Mouse (Mus musculus): ENCODE results near the gene Wwox.

Gene Wwox

DNA sequence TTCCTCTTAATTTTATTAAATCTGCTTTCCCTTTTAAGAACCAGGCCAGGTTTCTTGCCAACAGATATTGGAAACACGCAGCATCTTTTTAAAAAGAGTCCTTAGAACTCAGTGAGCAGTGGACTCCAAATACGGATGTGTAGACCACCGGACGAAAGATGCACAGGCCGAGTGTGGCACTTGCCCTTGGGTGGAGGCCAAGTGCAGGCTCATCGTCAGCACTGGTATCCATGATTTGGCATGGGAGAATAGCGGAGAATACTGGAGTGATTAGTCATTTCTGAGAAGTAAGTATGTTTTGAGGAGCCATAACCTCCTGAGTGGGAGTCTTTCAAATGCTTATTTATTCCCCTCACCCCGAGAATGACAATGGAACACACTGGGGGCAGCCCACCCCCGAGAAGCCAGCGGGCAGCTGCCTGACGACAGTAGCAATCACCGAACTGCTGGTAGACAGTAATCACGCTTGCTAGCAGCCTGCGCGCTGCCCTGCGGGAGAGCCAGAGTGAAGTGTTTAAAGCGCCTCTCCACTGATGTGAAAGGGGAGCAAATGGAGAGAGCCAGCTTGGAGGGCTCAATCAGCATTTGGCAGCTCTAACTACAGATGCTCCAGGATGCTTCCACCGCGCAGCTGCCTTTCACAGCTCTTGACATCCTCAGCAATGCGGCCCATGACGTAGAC is 29.2 kb downstream of the Wwox start:
- DNase-seq (ENCODE audit: low read depth): no peak

DNA sequence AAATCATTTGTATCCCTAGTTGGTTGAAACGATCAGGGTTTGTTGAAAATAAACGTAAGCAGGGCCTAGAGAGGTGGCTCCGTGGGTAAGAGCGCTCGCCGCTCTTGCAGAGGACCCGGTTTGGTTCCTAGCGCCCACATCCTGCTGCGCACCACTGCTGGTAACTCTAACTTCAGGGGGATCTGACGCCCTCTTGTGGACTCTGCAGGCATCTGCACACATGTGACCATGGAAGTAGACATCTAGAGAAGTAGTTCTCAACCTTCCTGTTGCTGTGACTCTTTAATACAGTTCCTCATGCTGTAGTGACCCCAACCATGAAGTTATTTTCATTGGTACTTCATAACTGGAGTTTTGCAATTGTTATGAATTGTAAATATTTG is 29.7 kb downstream of the Wwox start:
- DNase-seq (ENCODE audit: low read depth): no peak

DNA sequence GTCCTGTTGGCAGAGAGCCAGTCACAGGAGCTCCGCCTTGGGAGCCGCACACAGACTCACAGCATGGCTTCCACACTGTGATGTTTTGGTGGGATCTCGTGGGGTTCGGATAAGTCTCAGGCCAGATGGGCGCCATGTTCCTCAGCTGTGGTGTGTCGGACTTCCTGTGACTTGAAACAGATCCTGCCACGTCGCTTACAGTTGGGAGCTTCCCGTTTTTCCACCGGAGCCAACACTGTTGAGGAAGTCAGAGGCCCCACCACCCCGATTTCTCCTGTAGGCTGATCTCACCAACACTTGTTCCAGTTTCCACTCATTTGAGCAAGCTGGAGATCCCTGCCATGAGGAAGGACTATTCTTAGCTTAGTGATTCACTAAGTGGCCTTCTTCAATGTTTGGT is 34.1 kb downstream of the Wwox start:
- DNase-seq (ENCODE audit: low read depth): no peak

DNA sequence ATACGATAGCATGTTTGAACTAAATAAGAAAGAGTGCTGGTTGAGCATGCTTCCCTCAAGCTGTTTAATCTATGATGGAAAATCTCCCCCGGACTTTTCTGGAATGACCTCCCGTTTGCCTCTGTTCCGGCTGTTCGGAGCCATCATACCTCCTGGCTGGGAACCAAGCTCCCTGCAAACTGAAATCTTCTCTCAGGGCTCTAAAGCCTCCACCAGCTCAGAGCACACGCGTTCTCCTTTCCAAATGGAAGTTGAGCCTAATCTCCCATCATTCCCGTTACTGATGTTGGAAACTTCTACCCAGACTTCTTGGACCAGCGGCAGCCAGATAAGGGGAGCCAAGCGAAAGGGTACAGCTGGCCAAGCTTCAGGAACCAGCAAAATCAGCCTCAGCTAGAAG is 37.5 kb downstream of the Wwox start:
- no peak for DNase-seq (ENCODE audit: low read depth)

DNA sequence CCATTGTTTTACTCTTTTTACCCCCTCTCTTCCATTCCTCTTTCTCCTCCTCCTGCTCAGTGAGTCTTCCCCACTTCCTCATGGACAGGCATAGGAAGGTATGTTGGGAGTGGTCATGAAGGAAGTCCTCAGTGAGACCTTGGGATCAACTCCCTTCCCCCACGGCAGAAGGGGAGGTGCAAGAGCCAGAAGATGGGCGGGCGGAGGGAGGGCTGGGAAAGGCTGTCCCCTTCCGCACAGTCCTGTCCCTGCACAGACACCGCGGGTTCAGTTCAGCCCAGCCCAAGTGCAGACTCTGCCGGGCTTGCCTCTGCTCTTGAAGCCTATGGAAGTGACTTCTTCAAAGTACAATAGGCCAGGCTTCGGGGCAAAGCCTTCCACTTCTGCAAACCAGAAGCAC is 38.3 kb downstream of the Wwox start:
- DNase-seq (ENCODE audit: low read depth): no peak

DNA sequence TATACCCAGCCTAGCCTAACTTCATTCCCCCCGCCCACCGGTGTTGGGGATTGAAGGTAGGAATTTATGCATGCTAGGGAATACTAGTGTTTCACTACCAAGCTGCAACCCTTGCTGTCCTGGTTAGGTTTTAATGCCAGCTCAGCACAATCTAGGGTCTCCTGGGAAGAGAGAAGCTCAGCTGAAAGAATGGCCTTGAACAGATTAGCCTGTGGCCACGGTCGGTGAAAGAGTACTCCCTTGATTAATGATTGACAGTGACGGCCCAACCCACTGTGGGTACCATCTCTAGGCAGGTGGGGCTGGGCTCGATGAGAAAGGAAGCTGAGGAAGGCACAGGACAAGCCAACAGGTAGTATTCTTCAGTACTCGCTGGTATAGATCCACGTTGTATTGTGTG is 40.3 kb downstream of the Wwox start:
- no peak for DNase-seq (ENCODE audit: low read depth)

DNA sequence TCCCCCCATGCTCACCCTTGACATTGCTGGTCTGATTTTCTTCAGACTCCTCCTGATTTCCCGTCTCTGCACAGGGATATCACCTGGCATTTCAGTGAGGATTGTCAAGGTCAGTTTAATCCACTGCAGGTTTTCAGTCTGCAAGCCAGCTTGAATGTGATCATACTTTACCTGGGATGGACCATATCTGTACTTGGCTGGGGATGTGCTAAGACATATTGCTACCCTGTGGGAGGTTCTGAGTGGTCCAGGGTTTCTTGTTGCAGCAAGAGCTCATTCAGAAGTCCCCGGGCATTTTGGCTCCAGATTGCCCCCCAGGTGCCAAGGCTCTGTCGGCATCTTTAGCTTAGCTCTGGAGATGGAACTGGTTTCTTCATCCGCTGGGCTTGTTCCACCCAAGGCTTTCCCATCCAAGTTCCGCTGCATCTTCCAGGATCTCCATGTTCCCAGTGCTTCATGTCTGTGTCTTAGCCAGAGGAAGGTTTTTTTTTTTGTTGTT is 52.3 kb downstream of the Wwox start:
- DNase-seq (ENCODE audit: low read depth): no peak

DNA sequence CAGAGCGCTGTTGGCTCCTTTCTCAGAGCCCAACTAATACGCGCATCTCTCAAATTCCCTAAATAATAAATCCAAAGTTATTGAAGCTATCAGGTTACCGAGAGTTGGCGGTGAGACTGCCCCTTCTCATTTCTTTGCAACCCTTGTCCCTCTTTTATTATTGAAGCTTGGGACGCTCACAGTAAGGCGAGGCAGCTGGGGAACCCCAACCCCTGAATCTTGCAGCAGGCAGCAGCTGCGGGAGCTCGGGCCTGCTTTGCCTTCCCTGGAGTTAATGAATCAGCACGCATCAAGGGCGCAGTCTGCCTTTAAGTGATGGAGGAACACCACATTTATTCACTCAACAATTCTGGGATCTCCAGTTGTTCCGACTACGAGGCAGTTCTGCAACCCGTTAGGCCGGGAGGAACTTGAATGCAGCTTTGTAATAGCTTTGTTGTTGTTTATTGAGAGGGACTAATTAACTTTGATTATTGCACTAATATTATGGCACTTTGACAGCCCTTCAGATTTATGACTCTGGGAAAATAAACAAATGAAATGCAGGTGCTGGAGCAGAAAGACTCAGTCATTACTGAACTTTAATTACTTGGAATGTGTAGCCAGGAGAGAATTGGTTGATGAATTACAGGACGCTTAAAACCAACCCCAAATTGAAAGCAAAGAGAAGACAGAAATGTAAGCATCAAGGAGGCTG is 60.1 kb downstream of the Wwox start:
- no peak for DNase-seq (ENCODE audit: low read depth)

DNA sequence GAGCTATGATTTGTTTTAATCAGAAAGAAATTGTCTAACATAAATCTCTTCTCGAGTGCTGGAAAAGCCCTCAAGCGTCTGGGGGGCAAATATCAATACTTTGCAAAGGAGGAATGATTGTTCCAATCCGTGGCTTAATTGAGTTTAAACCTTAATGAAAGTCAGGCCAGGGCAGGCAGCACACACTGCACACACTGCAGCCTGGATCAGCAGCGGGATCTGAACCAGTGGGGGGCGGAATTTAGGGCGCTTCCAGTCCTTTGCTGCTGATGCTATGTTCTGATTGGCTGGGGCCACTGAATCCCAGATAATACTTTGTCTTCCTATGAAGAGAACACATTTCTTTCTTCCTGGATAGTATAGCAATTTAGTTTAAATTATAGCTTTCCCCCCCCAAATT is 62.5 kb downstream of the Wwox start:
- no peak for DNase-seq (ENCODE audit: low read depth)

DNA sequence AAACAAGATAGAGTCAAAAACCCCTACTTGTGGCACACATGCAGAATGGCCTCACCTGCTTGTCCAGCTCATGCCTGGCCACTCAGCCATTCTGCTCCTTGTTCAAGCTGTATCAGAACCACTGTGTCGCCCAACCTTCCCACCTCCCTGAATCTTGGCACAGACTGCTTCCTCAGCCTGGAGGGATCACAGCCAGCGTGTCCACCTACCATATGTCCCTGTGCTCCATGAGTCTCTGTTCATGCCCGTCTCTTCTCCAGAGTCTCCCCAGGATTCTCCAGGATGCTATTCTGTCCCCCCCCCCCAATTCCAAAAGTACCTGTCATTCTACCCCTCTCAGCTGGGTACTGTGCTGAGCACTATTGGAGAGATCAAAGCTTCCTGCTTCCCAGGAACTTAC is 63.7 kb downstream of the Wwox start:
- no peak for DNase-seq (ENCODE audit: low read depth)

DNA sequence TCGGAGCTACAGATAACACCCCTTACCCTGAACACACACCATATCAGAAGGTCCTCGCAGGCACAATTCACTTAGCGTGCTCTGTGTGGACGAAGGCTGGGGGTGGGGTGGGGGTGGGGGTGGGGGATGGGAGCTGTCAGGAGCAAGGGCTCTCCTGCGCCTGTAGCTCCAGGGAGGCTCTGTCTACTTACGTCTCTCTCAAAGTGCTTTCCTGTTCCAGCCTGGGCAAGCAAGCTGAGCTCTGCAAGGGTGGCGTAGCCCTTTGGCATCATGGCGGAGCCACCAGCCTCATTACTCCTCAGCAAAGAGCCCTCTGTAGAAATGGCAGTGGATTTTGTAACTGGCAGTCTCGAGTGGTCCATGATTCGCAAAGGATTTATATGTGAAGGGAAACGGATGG is 65.4 kb downstream of the Wwox start:
- DNase-seq (ENCODE audit: low read depth): no peak

DNA sequence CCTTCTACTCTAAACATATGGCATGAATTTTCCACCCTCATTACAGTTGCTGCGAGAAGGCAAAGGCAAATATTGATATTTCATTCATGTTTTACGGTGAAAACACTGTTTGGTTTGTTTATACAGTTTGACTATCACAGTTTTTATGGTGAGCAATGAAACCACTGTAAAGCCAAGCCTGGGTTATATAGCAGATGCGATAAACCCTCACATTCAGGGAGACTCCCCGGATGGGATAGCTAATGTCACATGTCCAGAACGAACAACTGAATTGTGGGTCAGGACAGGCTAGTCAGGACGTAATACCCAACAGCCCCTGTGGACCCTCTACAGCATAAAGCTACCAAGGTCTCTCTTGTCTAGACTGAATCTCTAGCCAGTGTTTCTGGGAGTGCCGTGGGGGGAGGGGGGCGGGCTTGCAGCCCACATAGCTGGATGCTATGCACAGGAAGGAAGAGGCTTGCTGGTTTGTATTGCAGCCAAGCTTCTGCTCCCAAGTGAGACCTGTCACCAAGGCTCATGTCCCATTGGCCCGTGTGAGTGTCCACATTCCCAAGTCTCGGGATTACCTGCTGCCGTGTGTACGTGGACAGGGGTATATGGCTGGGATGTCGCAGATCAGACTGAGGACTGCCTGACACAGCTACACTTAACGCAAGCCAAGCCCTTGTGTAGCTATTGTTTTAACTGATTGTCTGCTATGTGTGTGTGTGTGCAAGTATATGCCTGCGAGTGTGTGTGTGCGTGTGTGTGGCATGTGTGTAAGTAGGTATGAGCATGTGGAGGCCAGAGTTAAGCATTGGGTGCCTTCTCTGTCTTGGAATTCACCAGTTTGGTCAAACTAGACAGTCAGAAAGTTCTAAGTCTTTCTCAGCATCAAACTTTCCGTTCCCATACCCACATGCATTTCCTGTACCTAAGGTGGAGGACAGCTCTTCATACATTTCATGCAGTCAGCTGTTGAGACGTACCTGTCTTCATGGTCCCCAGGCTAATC is 66.2 kb downstream of the Wwox start:
- DNase-seq (ENCODE audit: low read depth): no peak

DNA sequence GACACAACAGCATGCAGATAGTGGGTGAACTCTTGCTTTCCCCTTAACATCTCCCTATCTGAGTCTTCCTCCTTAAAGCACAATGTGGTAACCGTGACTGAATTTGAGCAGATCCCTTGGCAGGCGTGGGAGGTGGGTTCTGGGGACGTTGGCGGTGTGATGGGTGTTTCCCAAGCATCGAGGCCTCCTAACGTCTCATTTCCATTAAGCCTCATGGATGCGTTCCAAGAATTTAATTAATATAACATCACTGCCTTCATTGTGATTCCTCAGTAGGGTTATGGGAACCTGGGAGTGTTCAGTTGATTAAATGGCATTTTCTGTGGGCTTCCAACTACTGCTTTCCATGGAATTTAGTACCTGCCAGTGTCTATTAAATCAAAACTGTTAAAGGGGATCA is 67.9 kb downstream of the Wwox start:
- no peak for DNase-seq (ENCODE audit: low read depth)

DNA sequence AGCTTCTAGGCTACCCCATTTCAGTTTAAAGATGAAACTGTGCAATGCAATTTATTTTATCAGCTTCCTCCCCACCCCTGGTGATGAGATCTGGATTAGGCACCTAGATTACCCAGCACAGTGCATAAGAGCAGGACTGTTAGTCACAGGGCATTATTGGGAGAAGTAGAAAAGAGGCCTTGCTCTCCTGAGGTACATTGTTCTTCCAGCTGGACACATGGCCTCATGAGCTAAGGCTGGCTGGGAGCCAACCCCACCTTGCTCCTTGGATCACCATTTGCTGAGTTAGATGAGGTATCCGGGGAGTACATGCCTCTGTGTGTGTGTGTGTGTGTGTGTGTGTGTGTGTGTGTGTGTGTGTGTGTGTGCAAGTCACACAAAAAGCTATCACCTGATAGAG is 70.8 kb downstream of the Wwox start:
- no peak for DNase-seq (ENCODE audit: low read depth)

DNA sequence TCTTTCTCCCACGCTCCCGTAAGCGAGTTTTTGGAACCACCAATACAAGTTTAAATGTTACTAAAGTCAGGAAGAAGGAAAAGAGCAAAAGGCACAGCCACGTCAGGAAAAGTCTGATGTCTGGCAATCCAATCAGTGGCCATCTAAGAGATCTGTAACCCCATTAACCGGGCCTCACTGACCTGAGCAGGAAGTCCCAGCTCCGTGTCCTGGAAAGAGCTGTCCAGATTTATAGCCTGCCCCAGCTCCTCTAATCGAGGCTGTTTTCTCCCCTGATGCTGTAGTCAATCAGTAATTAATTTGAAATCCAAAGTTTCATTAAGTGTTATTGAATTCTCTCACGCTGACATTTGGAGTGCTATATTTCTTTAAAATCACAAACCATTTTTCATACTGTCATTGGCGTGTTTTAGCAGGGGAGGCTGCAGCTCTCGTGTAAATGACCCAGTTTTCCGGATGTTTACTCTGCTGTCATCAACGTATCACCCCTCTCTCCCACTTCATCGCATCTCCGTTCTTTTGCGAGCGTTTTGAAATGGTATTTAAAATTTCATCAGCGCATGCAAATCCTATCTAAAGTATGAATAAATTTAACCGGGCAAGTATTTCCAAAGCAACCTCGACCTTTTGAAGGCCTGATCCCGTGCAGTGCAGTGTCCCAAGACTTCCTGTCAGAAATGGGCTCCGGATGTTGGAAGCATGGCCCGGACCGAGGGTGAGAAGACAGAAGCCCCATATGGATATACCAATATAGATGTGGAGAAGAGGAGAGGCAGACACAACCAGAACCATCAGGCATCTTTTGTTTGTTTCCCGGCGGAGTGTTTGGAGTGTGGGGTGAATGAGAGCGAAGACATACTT is 72.8 kb downstream of the Wwox start:
- DNase-seq (ENCODE audit: low read depth): no peak

DNA sequence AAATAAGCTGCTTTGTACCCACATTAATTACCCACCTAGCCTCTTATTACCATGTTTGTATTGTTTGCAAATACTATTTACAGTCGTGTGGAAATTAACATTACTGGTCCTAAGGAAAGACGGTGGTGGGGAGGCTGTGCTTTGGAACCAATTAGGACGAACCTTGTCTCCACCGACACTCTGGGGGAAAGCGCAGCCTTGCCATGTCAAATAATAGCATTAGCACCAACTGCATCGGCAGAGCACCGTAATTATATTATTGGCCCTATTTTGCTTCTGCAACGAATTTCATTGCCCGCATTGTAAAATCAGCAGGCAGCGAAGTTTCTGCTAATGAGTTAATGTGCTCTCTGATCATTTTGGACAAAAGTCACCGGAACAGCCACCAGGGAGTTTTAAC is 75.2 kb downstream of the Wwox start:
- DNase-seq (ENCODE audit: low read depth): no peak

DNA sequence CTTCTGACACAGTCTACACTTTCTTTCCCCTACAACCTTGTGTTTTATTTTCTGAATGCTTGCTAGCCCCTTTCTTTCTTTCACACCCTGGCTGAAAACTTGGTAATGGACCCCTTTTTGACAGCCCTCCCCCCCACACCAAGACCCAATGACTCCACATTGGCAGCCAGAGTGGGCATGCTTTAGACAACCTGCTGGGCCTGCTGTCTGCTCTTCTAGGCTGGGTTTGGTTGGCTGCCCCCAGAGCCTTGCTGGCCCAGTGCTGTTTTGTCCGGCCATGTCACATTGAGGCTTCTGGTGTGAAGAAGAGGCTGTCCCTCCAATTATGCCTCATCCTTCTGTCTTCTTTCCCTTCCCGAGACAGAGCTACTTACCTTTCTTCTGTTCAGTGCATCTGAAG is 83.6 kb downstream of the Wwox start:
- no peak for DNase-seq (ENCODE audit: low read depth)

DNA sequence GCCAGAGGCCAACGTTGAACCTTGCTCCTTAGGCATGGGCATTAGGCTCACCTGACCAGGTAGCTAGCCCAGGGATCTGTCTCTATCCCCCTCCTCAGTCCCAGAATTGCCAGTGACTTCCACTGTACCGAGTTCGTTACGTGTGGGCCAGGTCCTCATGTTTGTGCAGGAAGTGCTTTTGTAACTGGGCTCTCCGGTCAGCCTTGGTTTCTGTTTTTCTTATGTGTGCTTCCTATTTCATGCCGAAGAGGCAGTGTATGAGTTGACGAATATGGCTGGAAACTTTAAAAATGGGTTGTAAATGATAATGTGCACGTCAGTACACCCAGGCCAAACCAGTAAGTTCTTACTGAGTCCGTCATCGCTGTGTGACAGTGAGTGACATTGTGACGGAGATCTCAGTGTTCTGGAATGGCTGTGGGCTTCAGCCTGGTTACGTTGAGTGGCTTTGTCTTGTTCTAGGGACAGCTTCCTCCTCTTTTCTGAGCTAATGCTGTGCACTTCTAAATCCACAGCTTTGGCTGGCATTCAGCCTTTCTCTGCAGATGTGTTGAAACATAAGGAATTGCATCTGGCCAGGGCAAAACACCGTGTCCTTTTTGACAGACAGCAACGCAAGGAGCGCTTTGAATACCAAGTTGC is 87.3 kb downstream of the Wwox start:
- DNase-seq (ENCODE audit: low read depth): no peak

DNA sequence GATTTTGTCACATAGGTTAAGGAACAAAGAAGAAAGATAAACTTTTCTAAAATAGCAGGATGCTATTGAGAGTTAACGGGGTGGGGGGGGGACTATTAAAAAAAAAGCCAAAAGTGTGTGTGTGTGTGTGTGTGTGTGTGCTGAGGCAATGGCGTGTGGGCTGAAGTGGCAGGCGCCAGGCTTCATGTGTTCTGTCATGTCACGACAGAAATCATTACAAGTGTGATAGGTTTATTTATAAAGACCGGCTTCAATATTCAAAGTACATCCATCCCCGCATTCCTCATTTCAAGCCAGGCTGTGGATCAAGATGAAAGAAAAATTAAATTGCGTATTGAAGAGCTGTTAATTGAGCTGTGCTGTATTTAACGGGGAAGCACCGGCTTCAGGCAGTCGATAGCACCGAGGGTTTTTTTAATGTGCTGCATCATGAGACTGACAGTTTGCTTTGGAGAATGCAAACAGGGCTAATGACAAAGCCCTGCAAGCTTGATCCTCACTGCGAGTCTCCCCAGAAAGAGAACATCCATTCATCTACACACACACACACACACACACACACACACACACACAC is 88.3 kb downstream of the Wwox start:
- no peak for DNase-seq (ENCODE audit: low read depth)

DNA sequence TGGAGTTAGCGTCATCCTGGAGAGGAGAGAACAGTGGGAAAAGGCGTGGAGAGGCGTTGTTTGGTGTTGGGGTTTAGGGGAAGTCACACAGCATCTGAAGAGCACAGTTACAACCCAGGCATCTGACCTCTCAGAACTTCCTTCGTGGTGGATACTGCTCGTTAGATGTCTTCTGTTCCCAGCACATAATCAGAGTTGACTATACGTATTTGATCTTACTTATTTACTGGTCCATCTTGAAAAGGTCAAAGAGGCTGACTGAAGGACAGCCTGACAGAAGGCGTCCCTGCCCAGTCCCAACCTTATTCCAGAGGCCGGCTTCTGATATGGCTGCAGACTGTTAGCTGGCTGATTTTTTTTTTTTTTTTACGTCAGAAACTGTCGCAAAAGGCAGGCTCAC is 90.1 kb downstream of the Wwox start:
- DNase-seq (ENCODE audit: low read depth): no peak

DNA sequence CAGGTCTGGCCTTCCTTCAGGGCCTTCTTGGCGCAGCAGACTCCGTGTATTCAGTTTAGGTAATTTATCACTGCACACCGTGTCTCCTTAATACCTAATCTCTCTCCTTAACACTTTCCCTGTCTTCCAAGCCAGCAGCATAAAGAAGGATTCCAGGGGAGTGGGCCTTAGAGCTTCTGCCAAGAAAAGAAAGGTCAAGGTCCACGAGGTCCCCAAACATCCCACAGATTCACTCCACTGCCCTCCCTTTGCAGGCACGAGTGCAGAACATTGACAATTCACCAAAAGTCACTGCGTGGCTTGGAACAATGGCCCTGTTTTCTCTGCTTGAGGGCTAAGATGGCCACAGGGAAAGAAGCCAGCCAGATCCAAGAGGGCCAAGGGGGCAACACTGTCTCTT is 96.7 kb downstream of the Wwox start:
- no peak for DNase-seq (ENCODE audit: low read depth)

Measured in 416B (cell line).